Mouse (Mus musculus) heart, embryonic 11.5 days (tissue): ENCODE results near the gene Prkg1. TPM values are rescaled to one million over a fixed set of nuclear protein-coding genes. Genes with fewer than 3 reads are reported as not detected.

ENCODE experiments used
- ATAC-seq: fragments of 200-750 bp; cut with Nextera tagmentation; replicated peaks from 2 replicates; pipeline ENCODE4 v1.8.0; 2017; ENCODE audit warnings: moderate library complexity; ENCODE audit not compliant: insufficient number of reproducible peaks, low FRiP score, low TSS enrichment
- H3K27ac ChIP-seq: fragments of 300-500 bp; sonication (generic); 2 replicates; pipeline ENCODE4 v1.5.1; 2014; ENCODE audit warnings: mild to moderate bottlenecking, low read depth, low read length
- H3K27me3 ChIP-seq: fragments of 300-500 bp; sonication (generic); 2 replicates; pipeline ENCODE4 v1.6.1; 2014; ENCODE audit warnings: mild to moderate bottlenecking, low read length, mixed read lengths; ENCODE audit not compliant: control insufficient read depth, insufficient read depth
- H3K36me3 ChIP-seq: fragments of 300-500 bp; sonication (generic); 2 replicates; pipeline ENCODE4 v1.6.1; 2014; ENCODE audit warnings: mild to moderate bottlenecking, low read length, moderate library complexity, mixed read lengths; ENCODE audit not compliant: control insufficient read depth, insufficient read depth
- H3K4me1 ChIP-seq: fragments of 300-500 bp; sonication (generic); 2 replicates; pipeline ENCODE4 v1.6.1; 2014; ENCODE audit warnings: low read length; ENCODE audit not compliant: control insufficient read depth, insufficient read depth
- H3K4me2 ChIP-seq: fragments of 300-500 bp; sonication (generic); 2 replicates; pipeline ENCODE4 v1.6.1; 2014; ENCODE audit warnings: mild to moderate bottlenecking, moderate library complexity
- H3K4me3 ChIP-seq: fragments of 300-500 bp; sonication (generic); 2 replicates; pipeline ENCODE4 v1.5.1; 2014; ENCODE audit warnings: low read depth, low read length
- H3K9ac ChIP-seq: fragments of 300-500 bp; sonication (generic); 2 replicates; pipeline ENCODE4 v1.6.1; 2014; ENCODE audit warnings: mild to moderate bottlenecking, low read depth, low read length, moderate library complexity
- H3K9me3 ChIP-seq: fragments of 300-500 bp; sonication (generic); replicated peaks from 2 replicates; pipeline ENCODE4 v1.6.1; 2016; ENCODE audit warnings: low read length; ENCODE audit not compliant: control insufficient read depth
- WGBS: fragments of 180-500 bp; shearing (Covaris S2); extraction: QIAGEN DNeasy Blood & Tissue Kit; methylation state at CpG from one replicate; pipeline ENCODE4 v1.1.7; 2014; ENCODE audit not compliant: insufficient replicate concordance; 5-methylcytosine and 5-hydroxymethylcytosine counted together
- polyA plus RNA-seq: library from polyadenylated mRNA; unstranded; fragments of >200 nt; fragmentation: Nextera tagmentation; extraction: Ambion mirVana; gene quantifications from 2 replicates; pipeline ENCODE4 v1.2.1, GENCODE M21; 2014

Prkg1 gene
- polyA plus RNA-seq, 1 experiment from 2014 or later: 10.9 TPM

DNA sequence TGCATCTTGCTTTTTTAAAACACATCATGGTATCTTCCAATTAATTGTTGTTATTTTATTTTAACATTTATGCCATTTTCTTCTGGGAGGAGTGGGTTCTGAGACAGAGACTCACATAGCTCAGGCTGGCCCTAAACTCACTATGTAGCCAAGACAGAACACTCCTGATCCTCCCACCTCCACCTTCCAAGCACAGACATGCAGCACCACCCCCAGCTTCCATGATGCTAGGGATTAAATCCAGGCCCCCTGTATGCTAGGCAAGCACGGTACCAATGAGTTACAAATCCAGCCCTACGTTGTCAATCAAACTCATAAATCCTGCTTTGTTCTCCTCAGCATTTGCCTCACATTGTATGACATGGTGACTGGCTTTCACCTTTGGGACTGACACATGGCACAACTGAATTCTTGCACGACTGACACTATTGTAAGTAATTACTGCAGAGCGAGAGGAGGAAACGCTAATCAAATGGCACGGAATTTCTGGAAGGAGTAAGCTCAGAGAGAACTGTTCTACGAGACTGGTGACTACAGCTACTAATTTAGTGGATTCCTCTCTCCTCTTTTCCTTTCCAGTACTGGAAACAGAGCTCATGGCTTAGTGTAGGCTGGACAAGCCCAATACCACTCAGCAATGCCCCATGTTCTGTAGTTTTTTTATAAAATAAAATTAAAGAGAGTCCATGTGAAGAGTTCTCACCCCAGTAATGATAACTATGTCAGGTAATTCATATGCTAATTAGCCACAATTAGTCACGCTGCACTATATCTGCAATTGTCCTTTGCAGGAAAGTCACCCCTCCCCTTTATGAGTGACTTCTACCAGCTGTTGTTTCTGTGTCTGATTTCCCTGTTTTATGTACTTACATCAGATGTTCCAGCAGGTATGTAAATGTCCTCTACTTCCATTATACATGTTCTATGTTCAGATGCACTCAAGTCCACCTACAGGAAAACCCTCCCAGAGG, 133.6 kb downstream of the Prkg1 start:
- no peak overlapping the region for H3K27ac ChIP-seq
- no peak for ATAC-seq
- no peaks in the 10 kb centered on the region for H3K9me3 ChIP-seq
- 82% methylated on average over 8 of the region's 8 CpGs for WGBS
- no peak overlapping the region for H3K4me3 ChIP-seq
- H3K27me3 ChIP-seq: no peaks in the 10 kb centered on the region
- H3K36me3 ChIP-seq: no peaks in the 10 kb centered on the region
- H3K4me1 ChIP-seq: no peaks in the 10 kb centered on the region
- H3K9ac ChIP-seq: no peak overlapping the region
- H3K4me2 ChIP-seq: no peak overlapping the region

DNA sequence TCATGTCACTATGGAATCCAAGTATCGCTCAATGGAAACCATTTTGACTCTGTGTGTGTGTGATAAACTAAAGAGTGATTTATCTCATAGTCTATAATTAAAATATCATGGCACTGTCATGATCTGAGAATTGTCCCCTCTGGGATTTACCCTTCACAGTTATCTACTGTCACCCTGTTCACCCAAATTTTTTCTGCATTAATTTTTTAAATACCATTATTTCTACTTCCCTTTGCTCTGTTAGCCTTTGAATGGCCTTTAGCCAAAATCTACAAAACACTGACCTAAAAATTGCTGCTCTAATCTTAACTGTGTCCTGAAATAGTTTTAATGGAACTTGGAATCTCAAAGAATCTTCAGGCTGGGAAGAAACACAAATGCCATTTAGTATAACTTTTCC, 143.1 kb downstream of the Prkg1 start:
- Histone ChIP-seq H3K27me3 (no peaks in the 10 kb centered on the region), H3K9ac (no peak overlapping the region), H3K27ac (no peak overlapping the region), H3K4me1 (no peaks in the 10 kb centered on the region), H3K4me3 (no peak overlapping the region), H3K4me2 (no peak overlapping the region), H3K9me3 (no peaks in the 10 kb centered on the region), H3K36me3 (no peaks in the 10 kb centered on the region)
- 86% methylated on average over 1 of the region's 1 CpGs for whole genome bisulfite sequencing
- no peak for ATAC-seq

DNA sequence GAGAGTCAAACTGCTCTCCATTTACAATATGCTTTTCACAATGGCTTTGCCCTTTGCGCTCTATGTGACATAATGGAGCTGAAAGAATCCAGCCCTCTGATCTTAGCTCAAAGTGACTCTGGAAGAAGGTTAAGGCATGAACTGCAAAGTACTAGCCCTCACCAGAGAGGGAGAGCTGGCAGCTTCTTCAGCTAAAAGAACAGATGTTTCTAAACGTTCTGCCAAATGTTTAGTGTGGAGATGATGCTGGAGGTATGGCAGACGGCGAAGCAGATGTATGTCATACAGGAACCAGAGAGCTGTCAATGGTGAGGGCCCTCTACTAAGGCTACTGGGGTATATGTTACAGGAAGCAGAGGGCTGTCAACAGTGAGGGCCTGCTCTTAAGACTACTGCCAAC, 148.0 kb downstream of the Prkg1 start:
- no peak overlapping the region for H3K27ac ChIP-seq
- no peaks in the 10 kb centered on the region for H3K27me3 ChIP-seq
- no peak overlapping the region for H3K9ac ChIP-seq
- no peaks in the 10 kb centered on the region for H3K36me3 ChIP-seq
- WGBS: 73% methylated on average over 4 of the region's 4 CpGs
- ATAC-seq: no peak
- no peak overlapping the region for H3K4me2 ChIP-seq
- H3K9me3 ChIP-seq: no peaks in the 10 kb centered on the region
- H3K4me3 ChIP-seq: no peak overlapping the region
- H3K4me1 ChIP-seq: no peaks in the 10 kb centered on the region

DNA sequence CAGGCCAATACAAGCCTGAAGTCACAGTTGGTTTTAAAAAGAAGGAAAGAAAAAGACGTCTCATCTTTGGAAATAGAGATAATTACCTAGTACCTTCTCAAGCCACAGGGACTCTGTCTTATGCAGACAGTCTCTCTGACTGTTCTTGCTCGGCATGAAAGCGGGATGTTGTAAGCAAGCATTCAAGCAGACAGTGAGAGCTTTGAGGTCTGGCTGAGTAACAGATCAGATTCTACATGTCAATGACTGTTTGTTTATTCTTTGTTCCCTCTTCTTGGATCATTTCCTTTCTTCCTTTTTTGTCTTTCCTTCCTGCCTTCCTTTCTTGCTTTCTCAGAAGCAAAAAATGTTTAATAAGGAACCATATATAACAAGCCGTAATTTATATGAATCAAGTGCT, 148.7 kb downstream of the Prkg1 start:
- Histone ChIP-seq H3K9me3 (no peaks in the 10 kb centered on the region), H3K4me2 (no peak overlapping the region), H3K27me3 (no peaks in the 10 kb centered on the region), H3K4me3 (no peak overlapping the region), H3K9ac (no peak overlapping the region), H3K4me1 (no peaks in the 10 kb centered on the region), H3K27ac (no peak overlapping the region), H3K36me3 (no peaks in the 10 kb centered on the region)
- 57% methylated on average over 4 of the region's 4 CpGs for WGBS
- no peak for ATAC-seq

DNA sequence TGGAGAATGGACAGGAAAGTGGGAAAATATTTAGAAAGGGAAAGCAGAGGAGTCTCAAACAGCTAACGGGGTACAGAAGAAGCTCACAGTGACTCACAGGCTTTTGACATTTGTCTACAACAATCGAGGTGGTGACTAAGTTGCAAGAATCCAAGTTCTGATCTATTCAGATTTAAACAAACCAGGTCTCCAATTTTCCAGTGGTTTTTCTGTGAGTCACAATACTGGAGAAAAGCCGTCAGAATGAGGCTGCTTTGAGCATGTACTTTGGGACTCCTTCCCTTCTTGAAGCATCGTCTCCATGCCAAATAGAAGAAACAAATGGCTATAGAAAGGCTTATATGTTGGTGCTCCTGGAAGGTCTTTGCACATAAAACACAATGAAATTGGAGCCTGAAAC, 151.7 kb downstream of the Prkg1 start:
- no peak overlapping the region for H3K4me3 ChIP-seq

DNA sequence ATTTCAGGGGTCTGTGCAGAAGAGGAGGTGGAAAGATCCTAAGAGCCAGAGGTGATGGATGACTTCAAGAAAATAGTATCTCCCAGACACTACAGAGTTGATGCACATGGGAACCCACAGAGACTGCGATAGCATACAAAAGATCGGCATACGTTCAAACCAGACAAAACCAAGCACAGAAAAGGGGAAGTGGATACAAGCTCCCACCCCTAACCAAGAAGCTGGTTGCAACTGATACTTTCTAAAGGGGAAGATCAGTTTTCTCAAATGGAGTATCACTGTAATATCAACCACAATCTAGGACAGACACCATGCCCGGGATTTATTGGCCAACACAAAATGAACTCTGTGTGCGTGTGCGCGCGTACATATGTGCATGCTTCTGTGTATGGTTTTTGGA, 162.3 kb downstream of the Prkg1 start:
- H3K4me1 ChIP-seq: no peaks in the 10 kb centered on the region
- H3K36me3 ChIP-seq: no peaks in the 10 kb centered on the region
- H3K27me3 ChIP-seq: no peaks in the 10 kb centered on the region
- no peak for ATAC-seq
- H3K9me3 ChIP-seq: no peaks in the 10 kb centered on the region
- no peak overlapping the region for H3K4me2 ChIP-seq
- H3K9ac ChIP-seq: no peak overlapping the region
- H3K4me3 ChIP-seq: no peak overlapping the region
- 91% methylated on average over 8 of the region's 8 CpGs for WGBS
- H3K27ac ChIP-seq: no peak overlapping the region

More for the DNA sequence above, 151.7 kb downstream of the Prkg1 start:
- H3K27ac ChIP-seq: no peak overlapping the region
- H3K9ac ChIP-seq: no peak overlapping the region
- H3K27me3 ChIP-seq: no peaks in the 10 kb centered on the region
- WGBS: 77% methylated on average over 4 of the region's 4 CpGs
- no peak for ATAC-seq
- no peaks in the 10 kb centered on the region for H3K9me3 ChIP-seq
- H3K4me2 ChIP-seq: no peak overlapping the region
- H3K36me3 ChIP-seq: no peaks in the 10 kb centered on the region
- no peaks in the 10 kb centered on the region for H3K4me1 ChIP-seq

DNA sequence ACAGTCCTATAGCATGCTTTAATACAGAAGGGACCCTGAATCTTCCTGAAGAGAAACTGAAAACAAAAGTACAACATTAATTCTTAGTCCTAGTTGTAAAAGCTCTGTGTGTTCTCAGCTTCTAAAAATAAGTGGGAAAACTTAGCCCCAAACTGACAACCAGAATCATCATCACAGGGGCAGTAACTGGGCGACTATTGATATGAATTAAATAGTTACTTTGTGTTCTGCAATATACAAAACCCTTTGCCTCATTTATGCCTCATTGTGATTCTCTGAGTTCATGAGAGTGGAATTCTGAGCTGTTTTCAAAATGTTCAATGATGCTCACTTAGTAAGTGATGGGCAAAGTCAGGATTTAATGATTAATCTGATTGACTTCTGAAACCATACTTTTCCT, 170.8 kb downstream of the Prkg1 start:
- Histone ChIP-seq H3K27ac (no peak overlapping the region), H3K4me2 (no peak overlapping the region), H3K27me3 (no peaks in the 10 kb centered on the region), H3K9me3 (no peaks in the 10 kb centered on the region), H3K4me1 (no peaks in the 10 kb centered on the region), H3K9ac (no peak overlapping the region), H3K36me3 (no peaks in the 10 kb centered on the region), H3K4me3 (no peak overlapping the region)
- no peak for ATAC-seq
- WGBS: 66% methylated on average over 1 of the region's 1 CpGs

DNA sequence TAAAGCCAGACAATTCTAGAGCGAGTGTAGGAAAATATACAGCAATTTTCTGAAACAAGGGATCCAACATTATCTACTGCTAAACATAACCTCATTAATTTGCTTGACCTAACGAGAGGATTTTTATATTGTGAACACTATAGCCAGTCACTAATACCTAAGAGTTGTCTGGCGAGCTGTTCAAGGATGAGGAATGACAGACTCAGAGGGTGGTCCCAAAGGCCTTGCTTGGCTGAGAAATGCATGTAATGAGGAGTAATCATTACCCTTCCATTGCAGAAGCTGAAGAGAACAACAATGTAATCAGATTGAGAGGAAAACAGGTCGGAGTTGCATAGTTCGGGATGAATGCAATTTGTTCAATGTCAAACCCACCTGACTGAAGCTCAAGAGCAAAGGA, 174.1 kb downstream of the Prkg1 start:
- no peaks in the 10 kb centered on the region for H3K36me3 ChIP-seq
- H3K4me3 ChIP-seq: no peak overlapping the region
- H3K4me2 ChIP-seq: no peak overlapping the region
- ATAC-seq: no peak
- WGBS: 79% methylated on average over 5 of the region's 5 CpGs
- H3K9me3 ChIP-seq: no peaks in the 10 kb centered on the region
- H3K4me1 ChIP-seq: no peaks in the 10 kb centered on the region
- H3K27ac ChIP-seq: no peak overlapping the region
- H3K9ac ChIP-seq: no peak overlapping the region
- H3K27me3 ChIP-seq: no peaks in the 10 kb centered on the region

DNA sequence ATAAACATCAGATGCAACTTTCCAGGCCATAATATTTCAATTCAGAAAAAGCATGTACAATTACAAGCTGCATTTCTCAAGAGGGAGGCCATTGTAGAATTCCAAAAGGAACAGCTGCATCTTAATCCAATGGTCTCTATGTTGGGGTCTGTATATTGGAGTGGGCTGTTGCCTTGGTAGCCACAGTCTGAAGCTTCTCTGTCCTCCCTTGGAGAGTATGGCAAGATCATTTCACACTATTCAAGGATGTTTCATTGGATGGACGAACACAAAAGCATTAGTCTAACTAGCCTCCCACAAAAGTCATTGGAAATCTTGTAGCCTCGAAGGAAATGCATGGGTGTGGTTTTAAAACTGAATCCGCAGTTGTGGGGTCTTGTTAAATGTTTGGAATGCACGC, 187.7 kb downstream of the Prkg1 start:
- H3K36me3 ChIP-seq: no peaks in the 10 kb centered on the region
- no peaks in the 10 kb centered on the region for H3K27me3 ChIP-seq
- H3K9ac ChIP-seq: no peak overlapping the region
- no peaks in the 10 kb centered on the region for H3K4me1 ChIP-seq
- no peak overlapping the region for H3K4me2 ChIP-seq
- no peak for ATAC-seq
- H3K9me3 ChIP-seq: no peaks in the 10 kb centered on the region
- no peak overlapping the region for H3K27ac ChIP-seq
- no peak overlapping the region for H3K4me3 ChIP-seq
- WGBS: 71% methylated on average over 4 of the region's 4 CpGs
